Mouse (Mus musculus): ENCODE data around the gene Adh5. TPM values are rescaled to one million over a fixed set of nuclear protein-coding genes. Genes with fewer than 3 reads are reported as not detected.

The Adh5 gene
- polyA plus RNA-seq, 1 experiment from 2014 or later, result 260 TPM

GRCm38 (mm10) chr3:138494565-138494964, 51.7 kb downstream of the Adh5 start:
- no peaks in the 10 kb centered on the region for H3K9me3 ChIP-seq (ENCODE audit: control insufficient read depth, low read length)
- 46% methylated on average over 1 of the region's 1 CpGs for WGBS
- no peak for ATAC-seq
- no peaks in the 10 kb centered on the region for H3K36me3 ChIP-seq (ENCODE audit: control insufficient read depth, insufficient read depth)
- H3K9ac ChIP-seq (replicated peaks; ENCODE audit: low read depth, low read length), result no peak overlapping the region
- H3K27ac ChIP-seq (ENCODE audit: low read length), result no peak overlapping the region
- H3K4me1 ChIP-seq (replicated peaks; ENCODE audit: control insufficient read depth, insufficient read depth, low read length), result no peaks in the 10 kb centered on the region
- no peaks in the 10 kb centered on the region for H3K27me3 ChIP-seq (replicated peaks; ENCODE audit: control insufficient read depth, insufficient read depth, low read length)
- H3K4me3 ChIP-seq (replicated peaks; ENCODE audit: low read length), result no peak overlapping the region
- no peak overlapping the region for H3K4me2 ChIP-seq (ENCODE audit: low read length)

GRCm38 (mm10) chr3:138495166-138496145, 52.6 kb downstream of the Adh5 start:
- no peak overlapping the region for H3K4me2 ChIP-seq (ENCODE audit: low read length)
- H3K9me3 ChIP-seq (ENCODE audit: control insufficient read depth, low read length), result no peaks in the 10 kb centered on the region
- H3K27me3 ChIP-seq (replicated peaks; ENCODE audit: control insufficient read depth, insufficient read depth, low read length), result no peaks in the 10 kb centered on the region
- no peak overlapping the region for H3K27ac ChIP-seq (ENCODE audit: low read length)
- no peak overlapping the region for H3K9ac ChIP-seq (replicated peaks; ENCODE audit: low read depth, low read length)
- no peak overlapping the region for H3K4me3 ChIP-seq (replicated peaks; ENCODE audit: low read length)
- H3K36me3 ChIP-seq (ENCODE audit: control insufficient read depth, insufficient read depth), result no peaks in the 10 kb centered on the region
- no peaks in the 10 kb centered on the region for H3K4me1 ChIP-seq (replicated peaks; ENCODE audit: control insufficient read depth, insufficient read depth, low read length)
- WGBS, result 90% methylated on average over 11 of the region's 11 CpGs
- ATAC-seq, result no peak

GRCm38 (mm10) chr3:138498731-138499130, 55.8 kb downstream of the Adh5 start:
- ATAC-seq, result no peak
- Histone ChIP-seq H3K36me3 (ENCODE audit: control insufficient read depth, insufficient read depth) (no peaks in the 10 kb centered on the region), H3K4me3 (replicated peaks; ENCODE audit: low read length) (no peak overlapping the region), H3K27ac (ENCODE audit: low read length) (no peak overlapping the region), H3K9ac (replicated peaks; ENCODE audit: low read depth, low read length) (no peak overlapping the region), H3K9me3 (ENCODE audit: control insufficient read depth, low read length) (no peaks in the 10 kb centered on the region), H3K4me2 (ENCODE audit: low read length) (no peak overlapping the region), H3K27me3 (replicated peaks; ENCODE audit: control insufficient read depth, insufficient read depth, low read length) (no peaks in the 10 kb centered on the region), H3K4me1 (replicated peaks; ENCODE audit: control insufficient read depth, insufficient read depth, low read length) (no peaks in the 10 kb centered on the region)
- WGBS, result 71% methylated on average over 4 of the region's 4 CpGs

GRCm38 (mm10) chr3:138499854-138500740, 57.2 kb downstream of the Adh5 start:
- no peak for ATAC-seq

GRCm38 (mm10) chr3:138503754-138504153, 60.9 kb downstream of the Adh5 start:
- no peaks in the 10 kb centered on the region for H3K27me3 ChIP-seq (replicated peaks; ENCODE audit: control insufficient read depth, insufficient read depth, low read length)
- no peak overlapping the region for H3K27ac ChIP-seq (ENCODE audit: low read length)
- H3K9me3 ChIP-seq (ENCODE audit: control insufficient read depth, low read length), result no peaks in the 10 kb centered on the region
- 89% methylated on average over 11 of the region's 11 CpGs for WGBS
- ATAC-seq, result no peak
- H3K4me1 ChIP-seq (replicated peaks; ENCODE audit: control insufficient read depth, insufficient read depth, low read length), result no peaks in the 10 kb centered on the region
- H3K4me2 ChIP-seq (ENCODE audit: low read length), result no peak overlapping the region
- no peak overlapping the region for H3K4me3 ChIP-seq (replicated peaks; ENCODE audit: low read length)
- H3K36me3 ChIP-seq (ENCODE audit: control insufficient read depth, insufficient read depth), result no peaks in the 10 kb centered on the region
- no peak overlapping the region for H3K9ac ChIP-seq (replicated peaks; ENCODE audit: low read depth, low read length)

More at GRCm38 (mm10) chr3:138499854-138500740, 57.2 kb downstream of the Adh5 start:
- H3K36me3 ChIP-seq (ENCODE audit: control insufficient read depth, insufficient read depth), result no peaks in the 10 kb centered on the region
- WGBS, result 47% methylated on average over 15 of the region's 15 CpGs
- no peak overlapping the region for H3K4me2 ChIP-seq (ENCODE audit: low read length)
- no peaks in the 10 kb centered on the region for H3K27me3 ChIP-seq (replicated peaks; ENCODE audit: control insufficient read depth, insufficient read depth, low read length)
- no peak overlapping the region for H3K9ac ChIP-seq (replicated peaks; ENCODE audit: low read depth, low read length)
- H3K4me1 ChIP-seq (replicated peaks; ENCODE audit: control insufficient read depth, insufficient read depth, low read length), result no peaks in the 10 kb centered on the region
- H3K9me3 ChIP-seq (ENCODE audit: control insufficient read depth, low read length), result no peaks in the 10 kb centered on the region
- H3K4me3 ChIP-seq (replicated peaks; ENCODE audit: low read length), result no peak overlapping the region
- no peak overlapping the region for H3K27ac ChIP-seq (ENCODE audit: low read length)

Other genes starting within 250 kb of the Adh5 start
- gene 4930579F01Rik, start 249.3 kb upstream of the Adh5 start, polyA plus RNA-seq (2015; fragmentation: Nextera tagmentation; extraction: Ambion mirVana), result not detected in 2 replicates
- gene Adh7, start 225.3 kb upstream of the Adh5 start, polyA plus RNA-seq (2015; fragmentation: Nextera tagmentation; extraction: Ambion mirVana), result 0.53 and 1.4 TPM in 2 replicates
- 0.28 and 2.1 TPM in 2 replicates for gene Adh1, start 182.1 kb upstream of the Adh5 start, polyA plus RNA-seq (2015; fragmentation: Nextera tagmentation; extraction: Ambion mirVana)
- gene Adh6a, start 129.8 kb upstream of the Adh5 start, polyA plus RNA-seq (2015; fragmentation: Nextera tagmentation; extraction: Ambion mirVana), result not detected in 2 replicates
- gene Adh6b, start 101.3 kb upstream of the Adh5 start, polyA plus RNA-seq (2015; fragmentation: Nextera tagmentation; extraction: Ambion mirVana), result not detected in 2 replicates
- gene Adh4, start 27.6 kb upstream of the Adh5 start, polyA plus RNA-seq (2015; fragmentation: Nextera tagmentation; extraction: Ambion mirVana), result not detected in 2 replicates
- 48.0 and 52.3 TPM in 2 replicates for gene Metap1, start 46.4 kb downstream of the Adh5 start, polyA plus RNA-seq (2015; fragmentation: Nextera tagmentation; extraction: Ambion mirVana)
- gene Eif4e, start 83.1 kb downstream of the Adh5 start, polyA plus RNA-seq (2015; fragmentation: Nextera tagmentation; extraction: Ambion mirVana), result 388 and 397 TPM in 2 replicates